Mouse (Mus musculus): Measurements from ENCODE around the gene Mrps17.

Gene Mrps17

GRCm38 (mm10) chr5:129740976-129741375 is 25.7 kb downstream of the Mrps17 start:
- DNase-seq (ENCODE audit: low spot score in 2 of 2), result no peak

DNA sequence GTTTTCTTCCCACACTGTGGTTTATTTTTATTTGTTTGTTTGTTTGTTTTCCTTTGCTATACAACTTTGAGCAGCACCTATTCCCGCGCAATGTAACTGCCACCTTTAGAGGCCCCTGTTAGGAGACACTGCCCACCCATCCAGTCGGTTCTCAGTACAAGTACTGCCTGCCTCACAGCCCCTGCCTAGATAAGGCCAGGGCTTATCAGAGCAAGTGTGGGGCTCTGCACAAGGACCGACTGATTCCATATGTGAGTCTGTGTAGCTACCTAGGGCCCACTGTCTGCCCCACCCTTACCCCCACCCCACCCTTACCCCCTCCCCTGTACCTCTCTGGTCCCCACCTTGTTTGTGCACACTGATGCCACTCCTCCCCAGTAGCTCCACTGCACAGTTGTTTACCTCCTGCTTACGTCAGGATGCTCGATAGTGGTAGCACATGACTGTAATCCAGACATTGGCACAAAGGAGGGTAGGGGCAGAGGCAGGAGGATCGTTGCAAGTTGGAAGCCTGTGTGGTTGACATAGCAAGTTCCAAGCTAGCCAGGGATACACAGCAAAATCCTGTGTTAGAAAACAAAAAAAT is 27.7 kb downstream of the Mrps17 start:
- no peak for DNase-seq (ENCODE audit: low spot score in 2 of 2)

- no peak for DNase-seq (ENCODE audit: low spot score in 2 of 2)
Measured at GRCm38 (mm10) chr5:129744050-129744449, 28.8 kb downstream of the Mrps17 start.

DNA sequence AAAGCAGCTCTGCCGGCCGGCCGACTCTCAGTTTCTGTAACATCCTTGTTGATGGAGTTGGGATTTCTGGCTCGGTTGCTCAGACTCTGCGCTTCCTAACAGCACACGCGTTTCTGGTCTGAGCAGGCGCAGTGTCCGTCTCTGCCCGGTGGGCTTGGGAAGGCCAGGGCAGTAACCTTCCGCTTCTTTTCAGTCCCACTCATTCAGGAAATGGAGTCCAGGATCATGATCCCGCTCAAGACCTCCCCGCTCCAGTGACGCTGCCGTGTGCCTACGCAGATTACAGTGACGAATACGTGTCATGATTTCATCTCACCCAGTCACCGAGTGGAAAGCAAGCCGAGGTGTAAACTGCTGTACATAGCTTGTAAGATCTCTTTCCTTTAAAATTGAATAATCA is 41.6 kb downstream of the Mrps17 start:
- DNase-seq (ENCODE audit: low spot score in 2 of 2), result no peak

DNA sequence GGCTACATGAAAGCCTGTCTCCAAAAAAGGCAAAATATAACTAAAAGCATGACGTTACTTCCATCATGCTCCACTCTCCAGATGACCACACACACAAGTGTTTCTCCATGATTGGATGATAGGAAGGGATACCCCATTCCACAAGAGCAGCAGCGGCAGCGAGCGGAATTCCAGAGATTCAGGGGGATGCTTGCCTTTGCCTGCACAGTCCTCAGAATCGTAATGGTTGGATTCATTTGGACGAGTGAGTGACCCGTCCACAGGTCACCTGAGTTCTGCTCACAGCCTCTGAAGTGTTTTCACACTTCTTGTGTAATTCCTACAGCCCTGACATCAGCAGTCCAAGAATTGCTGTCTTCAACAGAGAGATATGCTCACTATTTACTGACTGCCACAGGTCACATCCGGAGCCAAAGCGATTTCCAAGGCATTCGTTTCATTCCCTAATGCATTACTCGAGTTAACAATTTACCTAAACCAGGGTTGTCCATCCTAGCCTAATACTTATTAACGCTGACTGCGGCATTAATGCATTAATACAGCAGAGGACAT is 44.7 kb downstream of the Mrps17 start:
- no peak for DNase-seq (ENCODE audit: low spot score in 2 of 2)

DNA sequence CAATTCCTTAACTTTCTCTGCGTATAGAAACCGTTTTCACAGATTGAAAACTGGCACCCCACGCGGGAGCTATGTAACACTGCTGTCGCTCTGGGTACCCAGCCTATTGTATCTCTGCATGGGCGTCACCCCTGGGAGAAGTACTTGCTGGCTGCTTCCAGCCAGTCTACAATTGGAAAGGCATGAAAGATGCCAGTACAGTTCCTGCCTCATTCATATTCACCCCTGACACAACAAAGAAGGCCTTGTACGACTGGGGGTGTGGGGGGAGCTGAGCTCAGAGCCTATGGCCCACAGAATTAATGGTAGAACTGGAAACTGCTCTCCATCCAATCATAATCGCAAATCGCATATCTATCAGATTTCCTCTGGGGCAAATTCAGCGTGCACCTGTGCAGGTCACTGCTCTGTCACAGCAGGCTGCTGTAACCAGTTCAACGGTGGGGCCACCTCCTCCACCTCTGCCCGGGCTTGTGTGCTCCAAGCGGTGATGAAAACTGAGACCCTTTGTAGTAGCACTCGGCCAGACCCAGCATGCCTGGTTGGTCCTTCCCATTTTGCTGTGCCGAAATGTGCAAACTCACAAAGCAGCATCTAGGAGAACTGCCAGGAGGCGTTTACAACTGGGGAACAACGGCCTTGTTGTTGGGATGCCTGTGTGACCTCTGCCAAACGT is 46.7 kb downstream of the Mrps17 start:
- DNase-seq (ENCODE audit: low spot score in 2 of 2), result peak; percentile 19 to 37

GRCm38 (mm10) chr5:129770443-129771355 is 55.4 kb downstream of the Mrps17 start:
- DNase-seq (ENCODE audit: low spot score in 2 of 2), result no peak

Measured in right cerebral cortex, postnatal 36 days (tissue).